Mouse (Mus musculus): ENCODE measurements around the gene BC052040. TPM values are rescaled to one million over a fixed set of nuclear protein-coding genes. Genes with fewer than 3 reads are reported as not detected.

The BC052040 gene
- polyA plus RNA-seq, 1 experiment from 2014 or later: 11.8 TPM

GRCm38 (mm10) chr2:115605829-115606336, 24.4 kb downstream of the BC052040 start:
- no peaks in the 10 kb centered on the region for H3K27me3 ChIP-seq
- WGBS: 43% methylated on average over 1 of the region's 1 CpGs
- H3K9ac ChIP-seq: no peak overlapping the region
- H3K9me3 ChIP-seq: no peaks in the 10 kb centered on the region
- no peak for ATAC-seq (ENCODE audit: low read depth)
- H3K4me2 ChIP-seq: no peak overlapping the region
- no peak overlapping the region for H3K4me3 ChIP-seq
- no peaks in the 10 kb centered on the region for H3K36me3 ChIP-seq
- peaks cover 13% of the 10 kb centered on the region for H3K4me1 ChIP-seq (replicated peaks)
- H3K27ac ChIP-seq (replicated peaks): no peak overlapping the region

- Histone ChIP-seq H3K9me3 (no peaks in the 10 kb centered on the region), H3K4me1 (replicated peaks) (no peaks in the 10 kb centered on the region; the same call in 1 of the 2 replicates), H3K9ac (no peak overlapping the region), H3K4me2 (no peak overlapping the region), H3K27ac (replicated peaks) (no peak overlapping the region), H3K27me3 (no peaks in the 10 kb centered on the region), H3K36me3 (no peaks in the 10 kb centered on the region), H3K4me3 (no peak overlapping the region)
- no peak for ATAC-seq (ENCODE audit: low read depth)
- WGBS: 91% methylated on average over 3 of the region's 3 CpGs
Observed at GRCm38 (mm10) chr2:115609020-115609419, 27.5 kb downstream of the BC052040 start.

GRCm38 (mm10) chr2:115610092-115610491, 28.6 kb downstream of the BC052040 start:
- no peak overlapping the region for H3K4me3 ChIP-seq
- no peaks in the 10 kb centered on the region; the same call in 1 of the 2 replicates for H3K4me1 ChIP-seq (replicated peaks)
- H3K27me3 ChIP-seq: no peaks in the 10 kb centered on the region
- WGBS: 88% methylated on average over 2 of the region's 2 CpGs
- H3K9me3 ChIP-seq: no peaks in the 10 kb centered on the region
- H3K27ac ChIP-seq (replicated peaks): no peak overlapping the region
- no peaks in the 10 kb centered on the region for H3K36me3 ChIP-seq
- H3K9ac ChIP-seq: no peak overlapping the region
- no peak overlapping the region for H3K4me2 ChIP-seq
- ATAC-seq (ENCODE audit: low read depth): no peak

GRCm38 (mm10) chr2:115610503-115610902, 29.0 kb downstream of the BC052040 start:
- no peak overlapping the region for H3K9ac ChIP-seq
- H3K4me2 ChIP-seq: no peak overlapping the region
- no peaks in the 10 kb centered on the region; the same call in 1 of the 2 replicates for H3K4me1 ChIP-seq (replicated peaks)
- no peaks in the 10 kb centered on the region for H3K27me3 ChIP-seq
- no peak for ATAC-seq (ENCODE audit: low read depth)
- H3K4me3 ChIP-seq: no peak overlapping the region
- WGBS: 89% methylated on average over 6 of the region's 6 CpGs
- H3K36me3 ChIP-seq: no peaks in the 10 kb centered on the region
- H3K9me3 ChIP-seq: no peaks in the 10 kb centered on the region
- no peak overlapping the region for H3K27ac ChIP-seq (replicated peaks)

- no peak overlapping the region for H3K27ac ChIP-seq (replicated peaks)
- H3K9ac ChIP-seq: no peak overlapping the region
- H3K4me1 ChIP-seq (replicated peaks): no peaks in the 10 kb centered on the region
- no peak for ATAC-seq (ENCODE audit: low read depth)
- WGBS: 88% methylated on average over 3 of the region's 3 CpGs
- H3K27me3 ChIP-seq: no peaks in the 10 kb centered on the region
- H3K4me3 ChIP-seq: no peak overlapping the region
- H3K4me2 ChIP-seq: no peak overlapping the region
- no peaks in the 10 kb centered on the region for H3K9me3 ChIP-seq
- no peaks in the 10 kb centered on the region for H3K36me3 ChIP-seq
Observed at GRCm38 (mm10) chr2:115613830-115614520, 32.5 kb downstream of the BC052040 start.

GRCm38 (mm10) chr2:115628471-115628870, 47.0 kb downstream of the BC052040 start:
- Histone ChIP-seq H3K4me2 (no peak overlapping the region), H3K27ac (replicated peaks) (no peak overlapping the region)
- 94% methylated on average over 4 of the region's 4 CpGs for WGBS

GRCm38 (mm10) chr2:115631031-115631434, 49.5 kb downstream of the BC052040 start:
- H3K36me3 ChIP-seq: no peaks in the 10 kb centered on the region
- 23% methylated on average over 5 of the region's 5 CpGs for WGBS
- H3K9me3 ChIP-seq: no peaks in the 10 kb centered on the region
- no peak overlapping the region for H3K9ac ChIP-seq
- peaks cover 9% of the 10 kb centered on the region for H3K4me1 ChIP-seq (replicated peaks)
- no peaks in the 10 kb centered on the region for H3K27me3 ChIP-seq
- H3K27ac ChIP-seq (replicated peaks): no peak overlapping the region
- no peak overlapping the region for H3K4me3 ChIP-seq
- H3K4me2 ChIP-seq: no peak overlapping the region
- ATAC-seq (ENCODE audit: low read depth): peak; percentile 63

More at GRCm38 (mm10) chr2:115628471-115628870, 47.0 kb downstream of the BC052040 start:
- Histone ChIP-seq H3K9ac (no peak overlapping the region), H3K4me1 (replicated peaks) (peaks cover 9% of the 10 kb centered on the region), H3K27me3 (no peaks in the 10 kb centered on the region), H3K36me3 (no peaks in the 10 kb centered on the region), H3K4me3 (no peak overlapping the region), H3K9me3 (no peaks in the 10 kb centered on the region)
- ATAC-seq (ENCODE audit: low read depth): no peak

- Histone ChIP-seq H3K9me3 (no peaks in the 10 kb centered on the region), H3K4me1 (replicated peaks) (peaks cover 9% of the 10 kb centered on the region), H3K9ac (no peak overlapping the region), H3K27ac (replicated peaks) (no peak overlapping the region), H3K36me3 (no peaks in the 10 kb centered on the region), H3K4me2 (no peak overlapping the region), H3K4me3 (no peak overlapping the region), H3K27me3 (no peaks in the 10 kb centered on the region)
- 91% methylated on average over 4 of the region's 4 CpGs for WGBS
- ATAC-seq (ENCODE audit: low read depth): no peak
Observed at GRCm38 (mm10) chr2:115631826-115632225, 50.3 kb downstream of the BC052040 start.

- Histone ChIP-seq H3K27ac (replicated peaks) (no peak overlapping the region), H3K9ac (no peak overlapping the region), H3K27me3 (no peaks in the 10 kb centered on the region), H3K36me3 (no peaks in the 10 kb centered on the region), H3K4me3 (no peak overlapping the region), H3K4me1 (replicated peaks) (no peaks in the 10 kb centered on the region), H3K4me2 (no peak overlapping the region), H3K9me3 (no peaks in the 10 kb centered on the region)
- ATAC-seq (ENCODE audit: low read depth): no peak
- 75% methylated on average over 2 of the region's 2 CpGs for WGBS
Observed at GRCm38 (mm10) chr2:115650203-115650602, 68.7 kb downstream of the BC052040 start.

- H3K9me3 ChIP-seq: no peaks in the 10 kb centered on the region
- peaks cover 34% of the 10 kb centered on the region for H3K4me1 ChIP-seq (replicated peaks)
- H3K9ac ChIP-seq: no peak overlapping the region
- H3K36me3 ChIP-seq: no peaks in the 10 kb centered on the region
- ATAC-seq (ENCODE audit: low read depth): peak; percentile 9; the same call in 1 of the 2 replicates
- WGBS: 42% methylated on average over 8 of the region's 8 CpGs
- no peaks in the 10 kb centered on the region for H3K27me3 ChIP-seq
- no peak overlapping the region for H3K27ac ChIP-seq (replicated peaks)
- no peak overlapping the region for H3K4me2 ChIP-seq
- no peak overlapping the region for H3K4me3 ChIP-seq
Observed at GRCm38 (mm10) chr2:115659712-115660111, 78.2 kb downstream of the BC052040 start.

- H3K4me2 ChIP-seq: no peak overlapping the region
Observed at GRCm38 (mm10) chr2:115660213-115661120, 79.0 kb downstream of the BC052040 start.

GRCm38 (mm10) chr2:115667516-115667915, 86.0 kb downstream of the BC052040 start:
- H3K27me3 ChIP-seq: no peaks in the 10 kb centered on the region
- H3K27ac ChIP-seq (replicated peaks): no peak overlapping the region
- no peaks in the 10 kb centered on the region for H3K36me3 ChIP-seq
- H3K4me1 ChIP-seq (replicated peaks): no peaks in the 10 kb centered on the region
- H3K9ac ChIP-seq: no peak overlapping the region
- H3K9me3 ChIP-seq: no peaks in the 10 kb centered on the region
- H3K4me3 ChIP-seq: no peak overlapping the region
- WGBS: 92% methylated on average over 2 of the region's 2 CpGs
- no peak for ATAC-seq (ENCODE audit: low read depth)
- H3K4me2 ChIP-seq: no peak overlapping the region

More at GRCm38 (mm10) chr2:115660213-115661120, 79.0 kb downstream of the BC052040 start:
- WGBS: 81% methylated on average over 6 of the region's 6 CpGs
- Histone ChIP-seq H3K9ac (no peak overlapping the region), H3K9me3 (no peaks in the 10 kb centered on the region), H3K4me3 (no peak overlapping the region), H3K4me1 (replicated peaks) (peaks cover 34% of the 10 kb centered on the region), H3K36me3 (no peaks in the 10 kb centered on the region), H3K27me3 (no peaks in the 10 kb centered on the region), H3K27ac (replicated peaks) (no peak overlapping the region)
- no peak for ATAC-seq (ENCODE audit: low read depth)

All from neural tube, embryonic 13.5 days (tissue).